Mouse (Mus musculus): ENCODE data around the gene Sirt3.

The Sirt3 gene

DNA sequence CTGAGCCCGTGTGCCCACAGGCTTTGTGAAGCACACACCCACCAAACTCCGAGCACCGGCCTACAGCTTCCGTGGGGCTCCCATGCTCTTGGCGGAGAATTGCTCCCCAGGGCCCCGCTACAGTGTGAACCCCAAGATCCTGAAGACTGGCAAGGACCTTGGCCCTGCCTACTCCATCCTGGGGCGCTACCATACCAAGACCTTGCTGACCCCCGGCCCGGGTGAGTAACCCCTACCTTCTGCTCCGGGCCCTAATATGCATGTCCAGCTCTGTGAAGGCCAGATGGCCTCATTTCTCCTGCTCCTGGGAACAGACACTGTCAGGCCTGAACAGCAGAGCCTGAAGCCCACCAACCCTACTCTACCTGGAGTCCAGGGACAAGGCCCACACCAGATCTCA is 33.5 kb downstream of the Sirt3 start:
- TF ChIP-seq NANOG (IDR thresholded peaks at IDR 0.05; ENCODE audit: borderline replicate concordance, low read length) (no peak), POU5F1 (IDR thresholded peaks at IDR 0.05; ENCODE audit: borderline replicate concordance, low read length) (no peak), CTCF (conservative IDR thresholded peaks at IDR 0.05; ENCODE audit: low read length) (no peak)
- Histone ChIP-seq H3K36me3 (ENCODE audit: insufficient read depth, low read length) (peaks cover 32% of the 10 kb centered on the region), H3K4me1 (replicated peaks; ENCODE audit: low read depth, low read length) (peaks cover 88% of the 10 kb centered on the region), H3K9me3 (ENCODE audit: low read length) (no peaks in the 10 kb centered on the region), H3K4me3 (replicated peaks; ENCODE audit: low read length) (no peak overlapping the region), H3K27me3 (ENCODE audit: insufficient read depth, low read length) (peaks cover 5% of the 10 kb centered on the region; the same call in 1 of the 2 replicates)

DNA sequence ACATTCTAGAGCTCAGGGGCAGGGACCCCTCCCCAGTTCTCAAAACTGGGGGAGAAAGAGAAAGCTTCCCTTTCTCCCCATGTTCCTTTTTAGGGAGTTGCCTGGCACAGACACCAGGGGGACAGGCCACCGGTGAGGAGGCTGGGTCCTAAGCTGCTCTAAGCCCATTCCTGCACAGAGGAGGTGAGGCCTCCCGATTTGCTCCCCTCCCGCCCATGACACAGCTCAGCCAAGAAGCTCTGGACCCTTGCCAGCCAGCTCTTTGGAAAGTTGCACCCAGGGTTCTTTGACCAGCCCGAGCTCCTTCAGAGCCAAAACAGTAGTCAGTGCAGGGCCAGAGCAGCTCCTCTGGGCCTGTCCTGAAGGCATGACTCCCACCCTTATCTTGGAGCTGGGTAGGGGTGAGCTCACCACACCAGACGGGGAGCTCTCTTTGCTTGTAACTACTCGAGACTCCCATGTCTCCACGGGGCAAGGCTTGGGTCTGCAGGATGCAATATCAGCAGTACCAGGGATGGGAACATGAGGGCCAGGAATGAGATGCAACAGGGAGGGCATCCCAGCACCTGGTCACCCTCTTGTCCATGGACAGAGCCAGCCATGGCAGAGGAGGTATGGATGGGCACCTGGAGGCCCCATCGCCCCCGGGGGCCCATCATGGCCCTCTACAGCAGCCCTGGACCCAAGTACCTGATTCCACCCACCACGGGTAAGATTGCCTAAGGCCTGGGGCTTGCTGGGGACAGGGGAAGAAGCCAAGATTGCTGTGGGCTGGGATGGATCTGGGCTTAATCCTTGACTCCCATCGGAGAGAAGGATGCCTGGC is 34.1 kb downstream of the Sirt3 start, which contains the start of gene Odf3:
Odf3 (plus strand) TSS at position 51 of the 826 bp plus-strand sequence.
- Histone ChIP-seq H3K27me3 (ENCODE audit: insufficient read depth, low read length) (peaks cover 9% of the 10 kb centered on the region; the same call in 1 of the 2 replicates), H3K4me3 (replicated peaks; ENCODE audit: low read length) (no peak within 1 kb of the TSS), H3K9me3 (ENCODE audit: low read length) (no peaks in the 10 kb centered on the region), H3K4me1 (replicated peaks; ENCODE audit: low read depth, low read length) (peaks cover 86% of the 10 kb centered on the region), H3K36me3 (ENCODE audit: insufficient read depth, low read length) (peaks cover 25% of the 10 kb centered on the region)
- TF ChIP-seq POU5F1 (IDR thresholded peaks at IDR 0.05; ENCODE audit: borderline replicate concordance, low read length) (no peak), CTCF (conservative IDR thresholded peaks at IDR 0.05; ENCODE audit: low read length) (no peak), NANOG (IDR thresholded peaks at IDR 0.05; ENCODE audit: borderline replicate concordance, low read length) (no peak)

DNA sequence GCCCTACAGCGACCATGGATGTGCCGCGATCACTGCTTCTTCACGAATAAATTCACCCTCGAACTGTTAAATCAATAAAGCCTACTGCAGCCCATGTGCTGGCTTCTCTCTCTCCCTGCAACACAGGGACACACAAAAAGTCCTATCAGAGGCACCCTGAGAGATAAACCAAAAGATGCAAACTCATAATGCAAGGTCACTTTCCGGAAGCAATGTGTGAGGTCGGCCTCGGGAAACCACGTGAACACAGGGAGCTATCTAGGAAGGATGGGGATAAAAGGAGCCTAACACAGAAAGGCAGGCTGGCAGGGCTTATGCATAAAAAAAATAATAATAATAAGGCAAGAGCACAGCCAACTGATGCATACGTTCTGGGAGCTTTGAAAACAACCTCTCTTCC is 35.4 kb downstream of the Sirt3 start:
- peaks cover 86% of the 10 kb centered on the region for H3K4me1 ChIP-seq (replicated peaks; ENCODE audit: low read depth, low read length)
- no peak for TF ChIP-seq POU5F1 (IDR thresholded peaks at IDR 0.05; ENCODE audit: borderline replicate concordance, low read length)
- no peak for TF ChIP-seq CTCF (conservative IDR thresholded peaks at IDR 0.05; ENCODE audit: low read length)
- no peak for TF ChIP-seq NANOG (IDR thresholded peaks at IDR 0.05; ENCODE audit: borderline replicate concordance, low read length)
- H3K36me3 ChIP-seq (ENCODE audit: insufficient read depth, low read length): peaks cover 12% of the 10 kb centered on the region
- 0 out of 2 replicates have a peak overlapping the region, but pooled peaks have one; percentile 1 for H3K4me3 ChIP-seq (replicated peaks; ENCODE audit: low read length)
- no peaks in the 10 kb centered on the region for H3K9me3 ChIP-seq (ENCODE audit: low read length)
- H3K27me3 ChIP-seq (ENCODE audit: insufficient read depth, low read length): peaks cover 16% of the 10 kb centered on the region; the same call in 1 of the 2 replicates

DNA sequence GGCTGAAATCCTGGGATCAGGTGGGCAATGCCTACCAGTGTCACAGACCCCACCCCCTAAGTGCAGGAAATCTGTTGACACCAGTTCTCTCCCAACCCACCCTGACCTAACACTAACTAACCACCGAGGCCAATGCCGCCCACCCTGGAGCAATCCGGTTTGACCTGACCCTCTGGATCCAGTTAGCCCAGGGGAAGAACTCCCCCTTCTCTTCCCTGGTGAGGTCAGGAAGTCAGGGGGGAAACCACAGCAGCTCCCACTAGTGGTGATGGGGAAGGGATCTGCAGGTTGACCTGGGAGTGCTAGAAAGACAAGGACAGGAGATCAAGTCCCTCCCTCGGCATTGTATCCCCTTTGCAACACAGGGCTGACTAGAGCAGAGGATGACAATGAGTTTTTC is 36.4 kb downstream of the Sirt3 start:
- Histone ChIP-seq H3K9me3 (ENCODE audit: low read length) (no peaks in the 10 kb centered on the region), H3K4me1 (replicated peaks; ENCODE audit: low read depth, low read length) (peaks cover 88% of the 10 kb centered on the region), H3K36me3 (ENCODE audit: insufficient read depth, low read length) (peaks cover 4% of the 10 kb centered on the region; the same call in 1 of the 2 replicates), H3K4me3 (replicated peaks; ENCODE audit: low read length) (peak overlapping the region; percentile 10; the same call in 1 of the 2 replicates), H3K27me3 (ENCODE audit: insufficient read depth, low read length) (peaks cover 16% of the 10 kb centered on the region; the same call in 1 of the 2 replicates)
- TF ChIP-seq CTCF (conservative IDR thresholded peaks at IDR 0.05; ENCODE audit: low read length): peak; percentile 29
- TF ChIP-seq POU5F1 (IDR thresholded peaks at IDR 0.05; ENCODE audit: borderline replicate concordance, low read length): no peak
- no peak for TF ChIP-seq NANOG (IDR thresholded peaks at IDR 0.05; ENCODE audit: borderline replicate concordance, low read length)

DNA sequence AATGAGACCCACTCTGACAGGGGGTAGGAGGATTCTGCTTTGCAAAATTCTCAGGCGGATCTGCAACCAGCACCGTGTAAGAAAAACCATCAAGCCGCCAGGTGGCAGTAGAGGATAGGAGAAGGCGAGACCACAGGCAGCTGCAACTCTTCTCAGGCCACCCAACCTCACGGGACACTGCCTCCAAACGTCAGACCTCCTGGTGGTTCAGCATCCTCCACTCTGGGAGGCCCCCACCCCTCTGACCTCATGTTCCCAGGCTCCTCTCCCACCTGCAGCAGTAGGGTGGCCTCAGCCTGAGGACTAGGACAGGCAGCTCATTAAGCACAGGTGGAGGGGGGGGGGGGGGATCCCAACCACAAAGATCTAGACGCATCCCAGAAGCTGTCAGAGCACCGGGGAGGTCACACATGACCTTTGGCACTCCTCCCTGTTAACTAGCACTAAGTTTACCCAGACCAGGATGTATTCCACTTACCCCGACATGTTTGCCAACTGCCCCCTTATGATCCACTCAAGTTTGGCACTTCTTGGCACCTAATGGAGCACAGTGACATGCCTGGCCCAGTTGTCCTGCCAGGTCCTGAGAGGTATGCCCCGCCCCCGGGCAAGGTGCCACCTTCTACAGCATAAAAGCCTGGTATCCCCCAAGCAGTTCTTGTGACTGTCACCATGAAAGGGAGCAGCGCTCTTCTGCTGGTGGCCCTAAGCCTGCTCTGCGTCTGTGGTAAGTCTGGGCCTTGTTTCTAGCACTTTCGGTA is 37.0 kb downstream of the Sirt3 start, which contains the start of gene Scgb1c1:
Scgb1c1 (plus strand) TSS at position 643 of the 761 bp plus-strand sequence.
- H3K36me3 ChIP-seq (ENCODE audit: insufficient read depth, low read length): no peaks in the 10 kb centered on the region
- H3K4me3 ChIP-seq (replicated peaks; ENCODE audit: low read length): peak within 1 kb of the TSS; percentile 10; the same call in 1 of the 2 replicates
- no peaks in the 10 kb centered on the region for H3K9me3 ChIP-seq (ENCODE audit: low read length)
- peaks cover 88% of the 10 kb centered on the region for H3K4me1 ChIP-seq (replicated peaks; ENCODE audit: low read depth, low read length)
- H3K27me3 ChIP-seq (ENCODE audit: insufficient read depth, low read length): peaks cover 18% of the 10 kb centered on the region; the same call in 1 of the 2 replicates
- no peak for TF ChIP-seq NANOG (IDR thresholded peaks at IDR 0.05; ENCODE audit: borderline replicate concordance, low read length)
- TF ChIP-seq CTCF (conservative IDR thresholded peaks at IDR 0.05; ENCODE audit: low read length): peak; percentile 62

DNA sequence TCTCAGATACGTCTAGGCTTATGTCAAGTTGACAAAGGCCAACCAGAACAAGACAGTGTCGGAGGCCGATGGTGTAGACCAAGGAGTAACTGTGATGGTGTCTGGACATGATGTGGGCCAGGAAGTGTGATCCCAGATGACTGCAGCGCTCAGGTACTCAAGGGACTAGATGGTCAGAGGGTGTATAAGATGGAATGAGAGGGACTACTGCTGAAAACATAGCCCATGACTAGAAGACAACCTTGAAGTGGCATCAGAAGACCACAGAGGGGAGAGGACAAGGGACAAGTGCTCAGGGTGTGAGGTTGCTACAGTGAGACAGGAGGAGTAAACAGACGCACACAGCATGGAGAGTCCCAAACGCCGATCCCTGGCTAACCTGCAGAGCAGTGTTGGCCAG is 38.3 kb downstream of the Sirt3 start:
- H3K36me3 ChIP-seq (ENCODE audit: insufficient read depth, low read length): no peaks in the 10 kb centered on the region
- H3K4me3 ChIP-seq (replicated peaks; ENCODE audit: low read length): no peak overlapping the region
- peaks cover 18% of the 10 kb centered on the region; the same call in 1 of the 2 replicates for H3K27me3 ChIP-seq (ENCODE audit: insufficient read depth, low read length)
- no peaks in the 10 kb centered on the region for H3K9me3 ChIP-seq (ENCODE audit: low read length)
- peaks cover 96% of the 10 kb centered on the region for H3K4me1 ChIP-seq (replicated peaks; ENCODE audit: low read depth, low read length)
- TF ChIP-seq CTCF (conservative IDR thresholded peaks at IDR 0.05; ENCODE audit: low read length) (no peak), POU5F1 (IDR thresholded peaks at IDR 0.05; ENCODE audit: borderline replicate concordance, low read length) (no peak), NANOG (IDR thresholded peaks at IDR 0.05; ENCODE audit: borderline replicate concordance, low read length) (no peak)

DNA sequence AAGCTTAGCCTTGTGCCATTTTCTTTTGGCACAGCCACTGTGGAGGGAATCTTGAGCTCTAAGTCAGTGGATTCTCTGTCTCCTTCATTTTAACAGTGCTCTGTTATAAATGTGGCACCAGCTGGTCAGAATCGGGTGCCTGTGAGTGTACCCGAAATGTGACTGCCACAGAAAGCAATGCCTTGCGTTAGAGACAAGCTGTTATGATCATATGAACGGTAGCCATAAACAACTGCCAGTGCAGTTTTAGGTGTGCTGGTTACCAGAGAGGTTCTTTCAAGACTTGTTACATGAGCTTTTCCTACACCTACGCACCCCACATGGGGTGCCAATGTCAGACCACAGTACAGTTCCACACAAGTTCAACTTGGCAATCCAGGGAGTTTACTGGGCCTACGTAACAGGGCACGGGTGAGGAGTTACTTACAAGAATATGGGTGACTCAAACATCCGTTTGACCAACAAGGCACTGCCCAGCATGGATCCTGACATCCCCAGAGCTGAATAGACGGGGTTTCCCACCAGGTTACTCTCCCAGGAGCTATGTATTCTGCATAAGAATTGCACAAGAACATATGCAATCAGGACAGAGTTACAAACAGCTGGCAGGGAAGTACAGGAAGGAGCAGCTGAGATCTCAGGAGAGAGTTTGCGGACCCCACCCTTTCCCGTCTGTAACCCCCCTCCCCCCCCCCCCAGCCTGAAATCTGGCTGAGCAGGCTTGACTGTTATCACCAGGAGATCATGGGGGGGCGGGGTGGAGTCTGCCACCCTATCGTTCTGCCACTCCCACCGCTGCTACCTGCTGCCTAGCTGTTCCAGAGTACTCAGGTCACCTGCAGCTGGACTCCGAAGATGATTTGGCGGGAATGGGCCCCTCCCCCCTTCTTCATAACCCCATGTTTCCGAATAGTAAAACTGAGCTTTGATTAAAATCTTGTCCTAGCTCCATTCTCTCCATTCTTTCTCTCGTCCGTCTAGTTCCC is 41.1 kb downstream of the Sirt3 start:
- Histone ChIP-seq H3K4me1 (replicated peaks; ENCODE audit: low read depth, low read length) (peaks cover 80% of the 10 kb centered on the region), H3K4me3 (replicated peaks; ENCODE audit: low read length) (peak overlapping the region; percentile 35), H3K27me3 (ENCODE audit: insufficient read depth, low read length) (peaks cover 18% of the 10 kb centered on the region; the same call in 1 of the 2 replicates), H3K36me3 (ENCODE audit: insufficient read depth, low read length) (peaks cover 23% of the 10 kb centered on the region), H3K9me3 (ENCODE audit: low read length) (no peaks in the 10 kb centered on the region)
- TF ChIP-seq POU5F1 (IDR thresholded peaks at IDR 0.05; ENCODE audit: borderline replicate concordance, low read length) (peak; percentile 87), NANOG (IDR thresholded peaks at IDR 0.05; ENCODE audit: borderline replicate concordance, low read length) (no peak)

Data from E14TG2a.4 (cell line).